Mouse (Mus musculus): Measurements from ENCODE around the gene Dtx1. TPM values are rescaled to one million over a fixed set of nuclear protein-coding genes. Genes with fewer than 3 reads are reported as not detected.

Gene Dtx1
- polyA plus RNA-seq, 1 experiment from 2014 or later = 5.4 TPM

GRCm38 (mm10) chr5:120686749-120687483 lies 24.8 kb downstream of the Dtx1 start:
- Histone ChIP-seq H3K27ac (ENCODE audit: low read length) (no peak overlapping the region), H3K4me1 (ENCODE audit: insufficient read depth, low read length) (peaks cover 16% of the 10 kb centered on the region), H3K4me3 (ENCODE audit: low read length) (no peak overlapping the region), H3K4me2 (replicated peaks; ENCODE audit: low read depth, low read length) (no peak overlapping the region), H3K27me3 (ENCODE audit: insufficient read depth, low read length) (peaks cover 17% of the 10 kb centered on the region), H3K9me3 (ENCODE audit: low read length) (no peaks in the 10 kb centered on the region), H3K9ac (replicated peaks; ENCODE audit: low read length) (no peak overlapping the region), H3K36me3 (ENCODE audit: insufficient read depth, low read length) (no peaks in the 10 kb centered on the region)
- ATAC-seq (ENCODE audit: low FRiP score, low TSS enrichment) = no peak
- 79% methylated on average over 6 of the region's 6 CpGs for WGBS

GRCm38 (mm10) chr5:120685678-120686077 lies 26.0 kb downstream of the Dtx1 start:
- no peak overlapping the region for H3K4me2 ChIP-seq (replicated peaks; ENCODE audit: low read depth, low read length)
- peaks cover 16% of the 10 kb centered on the region for H3K4me1 ChIP-seq (ENCODE audit: insufficient read depth, low read length)
- H3K9ac ChIP-seq (replicated peaks; ENCODE audit: low read length) = no peak overlapping the region
- H3K36me3 ChIP-seq (ENCODE audit: insufficient read depth, low read length) = no peaks in the 10 kb centered on the region
- no peak overlapping the region for H3K27ac ChIP-seq (ENCODE audit: low read length)
- H3K4me3 ChIP-seq (ENCODE audit: low read length) = no peak overlapping the region
- no peak for ATAC-seq (ENCODE audit: low FRiP score, low TSS enrichment)
- peaks cover 17% of the 10 kb centered on the region for H3K27me3 ChIP-seq (ENCODE audit: insufficient read depth, low read length)
- H3K9me3 ChIP-seq (ENCODE audit: low read length) = no peaks in the 10 kb centered on the region
- WGBS = 70% methylated on average over 8 of the region's 8 CpGs

GRCm38 (mm10) chr5:120682982-120683771 lies 28.6 kb downstream of the Dtx1 start:
- no peak for ATAC-seq (ENCODE audit: low FRiP score, low TSS enrichment)
- H3K4me1 ChIP-seq (ENCODE audit: insufficient read depth, low read length) = peaks cover 25% of the 10 kb centered on the region
- H3K4me2 ChIP-seq (replicated peaks; ENCODE audit: low read depth, low read length) = peak overlapping the region; percentile 37
- H3K4me3 ChIP-seq (ENCODE audit: low read length) = 0 out of 2 replicates have a peak overlapping the region, but pooled peaks have one; percentile 4
- no peaks in the 10 kb centered on the region for H3K36me3 ChIP-seq (ENCODE audit: insufficient read depth, low read length)
- no peak overlapping the region for H3K27ac ChIP-seq (ENCODE audit: low read length)
- H3K9ac ChIP-seq (replicated peaks; ENCODE audit: low read length) = 0 out of 2 replicates have a peak overlapping the region, but pooled peaks have one; percentile 45
- 15% methylated on average over 24 of the region's 24 CpGs for WGBS
- H3K9me3 ChIP-seq (ENCODE audit: low read length) = no peaks in the 10 kb centered on the region
- H3K27me3 ChIP-seq (ENCODE audit: insufficient read depth, low read length) = peaks cover 17% of the 10 kb centered on the region

GRCm38 (mm10) chr5:120680918-120681317 lies 30.8 kb downstream of the Dtx1 start:
- H3K4me3 ChIP-seq (ENCODE audit: low read length) = no peak overlapping the region
- no peaks in the 10 kb centered on the region for H3K36me3 ChIP-seq (ENCODE audit: insufficient read depth, low read length)
- peak overlapping the region; percentile 70 for H3K4me2 ChIP-seq (replicated peaks; ENCODE audit: low read depth, low read length)
- no peaks in the 10 kb centered on the region for H3K9me3 ChIP-seq (ENCODE audit: low read length)
- WGBS = 90% methylated on average over 18 of the region's 18 CpGs
- H3K27ac ChIP-seq (ENCODE audit: low read length) = no peak overlapping the region; the same call in 1 of the 2 replicates
- H3K9ac ChIP-seq (replicated peaks; ENCODE audit: low read length) = 0 out of 2 replicates have a peak overlapping the region, but pooled peaks have one; percentile 43
- no peak for ATAC-seq (ENCODE audit: low FRiP score, low TSS enrichment)
- H3K4me1 ChIP-seq (ENCODE audit: insufficient read depth, low read length) = peaks cover 25% of the 10 kb centered on the region
- peaks cover 17% of the 10 kb centered on the region for H3K27me3 ChIP-seq (ENCODE audit: insufficient read depth, low read length)

- H3K4me3 ChIP-seq (ENCODE audit: low read length) = peak overlapping the region; percentile 37
- no peaks in the 10 kb centered on the region for H3K9me3 ChIP-seq (ENCODE audit: low read length)
- H3K27me3 ChIP-seq (ENCODE audit: insufficient read depth, low read length) = peaks cover 17% of the 10 kb centered on the region
- H3K36me3 ChIP-seq (ENCODE audit: insufficient read depth, low read length) = no peaks in the 10 kb centered on the region
- H3K4me1 ChIP-seq (ENCODE audit: insufficient read depth, low read length) = peaks cover 25% of the 10 kb centered on the region
- 1% methylated on average over 24 of the region's 24 CpGs for WGBS
- peak overlapping the region; percentile 68 for H3K27ac ChIP-seq (ENCODE audit: low read length)
- peak overlapping the region; percentile 70 for H3K4me2 ChIP-seq (replicated peaks; ENCODE audit: low read depth, low read length)
- peak overlapping the region; percentile 61 for H3K9ac ChIP-seq (replicated peaks; ENCODE audit: low read length)
- peak; percentile 84 for ATAC-seq (ENCODE audit: low FRiP score, low TSS enrichment)
These were observed 31.8 kb downstream of the Dtx1 start for GRCm38 (mm10) chr5:120679676-120680555.

GRCm38 (mm10) chr5:120677516-120677915 lies 34.2 kb downstream of the Dtx1 start:
- 25% methylated on average over 2 of the region's 2 CpGs for WGBS
- no peak overlapping the region for H3K9ac ChIP-seq (replicated peaks; ENCODE audit: low read length)
- peaks cover 23% of the 10 kb centered on the region for H3K4me1 ChIP-seq (ENCODE audit: insufficient read depth, low read length)
- ATAC-seq (ENCODE audit: low FRiP score, low TSS enrichment) = no peak
- H3K9me3 ChIP-seq (ENCODE audit: low read length) = no peaks in the 10 kb centered on the region
- H3K36me3 ChIP-seq (ENCODE audit: insufficient read depth, low read length) = no peaks in the 10 kb centered on the region
- no peak overlapping the region for H3K4me3 ChIP-seq (ENCODE audit: low read length)
- H3K27me3 ChIP-seq (ENCODE audit: insufficient read depth, low read length) = peaks cover 6% of the 10 kb centered on the region
- no peak overlapping the region for H3K4me2 ChIP-seq (replicated peaks; ENCODE audit: low read depth, low read length)
- no peak overlapping the region for H3K27ac ChIP-seq (ENCODE audit: low read length)

- Histone ChIP-seq H3K27me3 (ENCODE audit: insufficient read depth, low read length) (no peaks in the 10 kb centered on the region), H3K36me3 (ENCODE audit: insufficient read depth, low read length) (no peaks in the 10 kb centered on the region), H3K27ac (ENCODE audit: low read length) (no peak overlapping the region), H3K4me2 (replicated peaks; ENCODE audit: low read depth, low read length) (peak overlapping the region; percentile 22), H3K4me1 (ENCODE audit: insufficient read depth, low read length) (peaks cover 10% of the 10 kb centered on the region), H3K9ac (replicated peaks; ENCODE audit: low read length) (0 out of 2 replicates have a peak overlapping the region, but pooled peaks have one; percentile 14), H3K4me3 (ENCODE audit: low read length) (no peak overlapping the region), H3K9me3 (ENCODE audit: low read length) (no peaks in the 10 kb centered on the region)
- ATAC-seq (ENCODE audit: low FRiP score, low TSS enrichment) = peak; percentile 49
- 24% methylated on average over 21 of the region's 21 CpGs for WGBS
These were observed 37.2 kb downstream of the Dtx1 start for GRCm38 (mm10) chr5:120674229-120675145.

- Histone ChIP-seq H3K9me3 (ENCODE audit: low read length) (no peaks in the 10 kb centered on the region), H3K27ac (ENCODE audit: low read length) (no peak overlapping the region), H3K36me3 (ENCODE audit: insufficient read depth, low read length) (no peaks in the 10 kb centered on the region), H3K9ac (replicated peaks; ENCODE audit: low read length) (no peak overlapping the region), H3K4me3 (ENCODE audit: low read length) (no peak overlapping the region), H3K27me3 (ENCODE audit: insufficient read depth, low read length) (no peaks in the 10 kb centered on the region), H3K4me1 (ENCODE audit: insufficient read depth, low read length) (peaks cover 6% of the 10 kb centered on the region), H3K4me2 (replicated peaks; ENCODE audit: low read depth, low read length) (no peak overlapping the region)
- 5% methylated on average over 12 of the region's 12 CpGs for WGBS
- no peak for ATAC-seq (ENCODE audit: low FRiP score, low TSS enrichment)
These were observed 38.1 kb downstream of the Dtx1 start for GRCm38 (mm10) chr5:120673626-120674025.

Data from kidney, embryonic 16.5 days (tissue).